Mouse (Mus musculus) ovary, postnatal 14 days (tissue): ENCODE data around the gene Atp5d.

ENCODE experiments used
- DNase-seq: peaks from one replicate; pipeline ENCODE4 v3.0.0; 2022; ENCODE audit warnings: low spot score

The Atp5d gene

DNA sequence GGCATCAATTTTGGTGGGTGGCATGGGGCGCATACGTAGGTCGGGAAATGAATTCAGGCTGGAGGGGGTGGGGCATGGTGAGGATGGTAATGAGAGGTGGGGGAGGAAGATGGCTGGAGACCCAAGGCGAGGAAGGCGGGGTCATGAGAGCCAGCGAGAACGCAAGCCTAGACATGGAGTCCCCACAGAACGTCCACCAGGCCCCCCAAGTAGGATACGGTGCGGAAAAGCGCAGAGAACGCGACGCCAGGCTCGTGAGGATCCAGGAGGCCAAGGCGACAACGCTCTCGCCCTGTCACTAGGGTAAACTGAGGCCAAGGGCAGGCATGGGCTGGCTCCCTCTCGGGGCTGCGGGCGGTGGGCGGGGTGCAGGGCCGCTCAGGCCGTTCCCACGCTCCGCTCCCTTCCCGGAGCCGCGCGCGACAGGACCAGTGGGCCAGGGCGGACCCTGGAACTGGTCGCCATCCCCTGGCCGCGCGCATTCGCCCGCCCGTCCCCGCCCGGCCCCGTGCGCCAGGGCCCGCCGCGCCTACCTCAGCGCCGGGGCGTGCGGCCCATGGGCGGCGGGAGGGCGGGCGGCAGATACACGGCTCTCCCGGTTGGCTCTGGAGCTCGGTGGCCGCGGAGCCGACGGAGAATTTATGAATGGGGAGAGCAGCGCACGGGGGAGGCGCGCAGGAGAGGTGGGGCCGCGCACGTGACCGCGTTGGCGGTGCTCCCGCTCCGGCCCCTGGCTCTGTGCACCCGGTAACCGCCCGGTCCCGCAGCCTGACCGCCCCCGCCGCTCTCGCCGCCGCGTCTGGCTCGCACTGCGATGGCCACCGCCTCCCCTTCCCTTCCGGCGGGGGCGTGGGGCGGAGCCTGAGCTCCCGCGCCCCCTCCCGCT lies at the start of gene Atp5d:
Atp5d (plus strand) TSS at position 80 of the 886 bp plus-strand sequence.
- DNase-seq = no peak

DNA sequence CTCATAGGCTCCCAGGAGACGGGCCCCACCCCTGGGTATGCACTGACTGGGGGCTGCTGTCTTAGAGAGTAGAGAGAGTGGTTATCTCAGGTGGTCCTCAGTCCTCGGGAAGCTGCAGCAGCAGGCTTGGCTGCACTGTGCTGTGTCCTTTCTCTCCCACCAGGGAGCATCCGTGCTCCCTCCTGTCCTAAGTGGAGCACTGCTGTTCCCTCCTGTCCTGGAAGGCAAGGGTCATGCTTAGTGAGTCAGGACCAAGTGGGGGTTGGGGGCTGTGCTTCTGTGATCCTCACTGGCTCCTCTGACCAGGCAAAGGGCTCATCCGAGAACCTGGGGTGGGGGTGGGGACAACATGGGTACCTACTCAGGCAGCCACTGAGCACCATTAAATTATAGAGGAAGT lies 49.3 kb upstream of the Atp5d start:
- no peak for DNase-seq

DNA sequence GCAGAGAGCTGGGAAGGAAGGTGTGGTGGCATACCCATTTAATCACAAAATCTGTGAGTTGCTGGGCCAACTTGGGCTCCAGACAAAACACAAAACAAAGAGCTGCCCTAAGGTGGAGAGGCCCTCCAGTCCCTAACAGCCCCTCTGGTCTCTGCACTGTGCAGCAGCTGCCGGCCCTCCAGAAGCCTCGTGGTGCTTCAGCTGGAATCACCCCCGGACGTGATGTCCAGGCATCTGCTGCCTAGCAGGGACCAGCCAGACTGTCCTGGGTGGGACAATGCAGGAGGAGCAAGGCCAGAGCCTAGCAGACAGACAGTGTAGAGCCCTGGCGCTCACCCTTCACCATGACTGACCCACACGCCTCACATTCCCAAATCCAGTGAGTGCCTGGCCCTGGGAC lies 46.9 kb upstream of the Atp5d start:
- DNase-seq = no peak

DNA sequence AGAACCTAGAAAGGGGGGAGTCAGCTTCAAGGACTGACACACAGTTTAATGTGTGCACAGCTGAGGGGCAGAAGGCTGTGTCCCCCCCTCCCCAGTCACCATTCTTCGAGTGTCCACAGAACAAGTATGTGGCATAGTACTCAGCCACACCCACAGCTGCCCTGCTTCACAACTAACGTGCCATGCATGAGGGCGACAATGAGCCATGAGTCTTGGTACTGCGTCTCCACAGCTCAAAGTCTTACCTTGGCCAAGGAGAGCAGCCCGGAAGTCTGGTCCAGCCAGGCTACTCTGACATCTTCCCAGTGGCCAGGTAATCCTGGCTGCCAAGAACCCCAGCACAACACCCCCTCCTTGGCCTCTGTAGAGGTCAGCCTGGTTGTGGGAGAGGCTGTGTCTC lies 45.7 kb upstream of the Atp5d start:
- no peak for DNase-seq

DNA sequence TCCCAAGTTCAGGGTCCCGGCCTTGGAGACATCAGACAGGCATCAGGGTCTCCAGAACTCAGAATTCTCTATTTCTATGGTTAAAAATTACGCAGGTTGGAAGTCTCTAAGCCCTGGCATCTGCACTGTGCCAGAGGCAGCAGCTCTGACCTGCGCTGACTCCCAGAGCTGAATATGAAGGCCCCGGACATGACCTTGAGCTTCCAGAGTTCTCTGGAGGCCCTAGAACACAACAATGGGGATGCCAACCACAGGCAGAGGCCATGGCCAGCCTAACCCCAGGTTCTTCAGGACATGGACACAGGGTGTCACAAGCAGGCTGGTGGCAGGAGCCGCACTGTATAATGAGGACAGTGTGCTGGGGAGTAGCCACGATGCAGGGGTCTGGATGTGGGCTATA lies 44.3 kb upstream of the Atp5d start:
- no peak for DNase-seq

DNA sequence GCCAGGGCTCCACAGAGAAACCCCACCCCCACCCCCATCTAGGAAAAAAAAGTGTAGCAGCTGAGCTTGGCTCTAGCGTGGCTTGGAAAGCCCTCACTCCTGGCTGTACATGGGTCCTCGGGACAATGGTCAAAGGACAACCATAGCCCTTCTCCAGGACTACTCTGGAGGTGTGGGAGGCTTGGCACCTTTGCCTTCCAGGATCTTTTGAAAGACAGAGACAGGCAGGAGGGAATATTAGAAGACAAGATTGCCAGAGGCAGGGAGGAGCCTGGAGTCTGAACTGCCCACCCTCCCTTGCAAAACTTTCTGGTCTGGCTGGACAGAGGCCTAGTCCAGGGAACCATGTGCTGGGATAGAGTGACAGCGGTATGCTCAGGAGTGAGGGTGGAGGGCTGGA lies 43.7 kb upstream of the Atp5d start:
- DNase-seq = no peak

DNA sequence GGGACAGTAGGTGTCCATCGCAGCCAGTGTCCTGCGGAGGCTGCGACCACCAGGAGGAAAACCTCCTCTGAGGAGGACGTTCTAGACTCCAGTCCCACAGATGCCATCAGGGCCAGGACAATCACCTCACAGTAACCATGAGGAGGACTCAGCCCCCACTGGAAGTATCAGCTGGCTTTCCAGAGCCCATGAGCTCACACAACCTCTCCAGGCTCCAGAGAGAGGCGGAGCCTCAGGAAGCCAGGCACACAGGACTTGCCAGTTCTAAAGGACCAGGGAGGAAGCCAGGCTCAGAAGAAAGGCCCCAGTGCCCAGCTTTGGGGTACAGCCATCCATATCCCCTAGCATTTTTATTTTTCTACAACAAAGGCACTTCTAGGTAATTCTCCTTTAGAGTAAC lies 42.9 kb upstream of the Atp5d start:
- DNase-seq = no peak

DNA sequence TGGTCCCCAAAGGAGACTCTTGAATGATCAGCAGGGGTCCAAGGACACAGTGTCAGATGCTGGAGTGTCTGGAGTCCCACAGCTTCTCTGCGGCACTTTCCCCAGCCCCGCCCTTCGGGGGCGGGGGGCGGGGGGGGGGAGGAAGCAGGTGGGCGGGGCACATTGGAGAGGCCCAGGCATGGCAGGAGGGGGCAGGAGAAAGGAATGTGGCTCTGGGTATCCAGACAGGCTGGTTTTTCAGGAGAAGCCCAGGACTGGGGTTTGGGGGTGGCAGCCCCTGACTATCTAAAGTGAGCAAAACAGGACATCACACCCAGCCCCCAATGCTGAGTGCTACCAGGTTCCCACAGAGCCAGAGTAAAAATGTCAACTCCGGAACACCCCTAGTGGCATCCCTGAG lies 41.2 kb upstream of the Atp5d start:
- DNase-seq = no peak

DNA sequence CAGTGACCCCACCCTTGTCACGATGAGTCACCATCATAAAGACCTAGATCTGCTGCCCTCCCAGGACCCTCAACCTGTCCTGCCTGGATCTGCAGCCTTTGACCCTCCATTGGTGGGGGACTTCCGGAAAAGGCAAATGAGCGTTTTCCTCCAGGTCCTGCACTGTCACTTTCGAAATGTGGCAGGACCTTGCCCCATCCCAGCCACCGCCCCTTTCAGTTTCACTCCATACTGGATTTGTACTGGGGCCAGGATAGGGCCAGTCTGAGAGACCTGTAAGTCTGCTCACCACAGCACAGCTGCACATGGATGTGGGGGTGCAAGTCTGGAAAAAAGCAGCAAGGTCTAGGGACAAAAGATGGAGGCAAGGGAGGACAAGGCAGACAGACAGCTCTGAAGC lies 39.8 kb upstream of the Atp5d start:
- no peak for DNase-seq

DNA sequence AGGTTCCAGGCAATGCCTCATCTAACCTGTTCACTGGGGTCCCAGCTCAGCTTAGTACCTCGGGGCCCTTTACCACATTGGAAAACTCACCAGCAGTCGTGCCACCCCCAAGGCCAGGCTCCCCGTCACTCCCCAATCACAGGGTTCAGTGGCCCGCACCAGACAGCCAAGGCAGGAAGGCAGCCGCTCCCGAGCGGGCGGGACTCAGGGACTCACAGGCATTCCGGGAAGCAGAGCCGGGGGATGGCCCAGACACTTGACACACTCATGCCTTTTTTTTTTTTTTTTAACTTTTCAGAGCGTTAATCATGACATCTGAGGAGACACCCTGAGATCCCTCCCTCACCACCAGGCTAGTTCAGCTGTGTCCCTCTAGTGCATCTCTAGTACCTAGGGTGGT lies 37.5 kb upstream of the Atp5d start:
- no peak for DNase-seq

DNA sequence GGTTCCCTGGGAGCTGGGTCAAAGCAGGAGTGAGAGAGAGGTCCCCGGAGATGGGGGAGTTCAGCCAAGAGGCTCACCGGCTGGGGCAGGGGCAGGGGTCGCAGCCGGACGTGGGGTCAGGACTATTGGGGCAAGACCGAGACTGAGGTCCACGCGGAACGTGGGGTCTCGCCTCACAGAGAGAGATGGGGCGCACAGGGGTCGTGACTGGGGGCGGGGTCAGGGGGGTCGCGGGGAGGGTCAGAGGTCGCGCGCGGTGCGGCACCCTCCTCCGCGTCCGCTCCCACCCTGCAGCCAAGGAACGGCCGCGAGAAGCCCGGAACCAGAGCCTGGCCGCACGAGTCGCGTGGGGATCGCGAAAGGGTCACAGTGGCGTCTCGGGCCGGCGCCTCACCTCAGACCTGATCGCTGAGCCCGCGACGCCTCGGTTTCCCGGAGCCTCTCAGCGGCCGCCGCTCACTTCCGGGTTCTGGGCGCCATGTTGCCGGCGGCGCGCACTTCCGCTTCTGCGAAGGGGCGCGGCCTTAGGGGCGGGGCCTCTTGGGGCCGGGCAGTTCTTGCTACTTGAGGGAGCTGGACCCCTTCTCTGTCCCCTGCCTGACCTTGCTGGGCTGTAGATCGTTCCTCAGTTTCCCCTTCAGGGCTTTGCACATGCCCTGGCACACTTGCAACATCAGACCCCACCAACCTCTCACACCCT lies 36.1 kb upstream of the Atp5d start:
- DNase-seq = peak; percentile 78

DNA sequence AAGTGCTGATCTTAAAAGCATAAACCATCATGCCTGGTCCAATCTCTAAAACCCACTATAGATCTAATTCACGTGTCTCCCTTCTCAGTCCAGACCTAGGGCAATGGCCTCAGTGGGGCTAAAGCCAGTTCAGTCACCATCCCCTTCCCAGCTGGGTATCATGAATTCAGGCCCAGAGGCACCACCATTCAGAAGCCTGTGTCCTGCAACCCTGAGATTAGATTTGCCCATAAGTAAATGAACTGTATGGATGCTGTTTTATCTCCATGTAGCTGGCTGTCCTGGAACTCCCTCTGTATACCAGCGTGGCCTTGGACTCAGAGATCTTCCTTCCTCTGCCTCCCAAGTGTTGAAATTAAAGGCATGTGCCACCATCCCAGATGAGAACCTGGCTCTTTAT lies 35.4 kb upstream of the Atp5d start:
- DNase-seq = no peak

DNA sequence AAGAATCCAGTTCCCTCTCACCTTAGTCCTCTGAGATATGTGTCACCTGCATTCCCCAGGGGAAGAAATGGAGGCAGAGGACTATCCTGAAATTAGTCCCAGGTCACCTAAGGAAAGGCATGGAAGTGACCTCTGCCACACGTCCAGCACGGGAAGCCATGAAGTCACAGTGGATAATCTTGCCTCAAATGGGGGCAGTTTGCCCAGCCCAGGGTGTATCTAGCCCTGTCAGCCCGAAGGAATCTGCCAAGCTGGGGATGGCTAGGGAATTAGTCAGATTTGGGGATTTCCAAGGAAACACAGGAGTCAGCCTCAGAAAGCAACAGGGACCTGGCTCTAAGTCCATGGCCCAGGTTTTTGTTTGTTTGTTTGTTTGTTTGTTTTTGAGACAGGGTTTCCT lies 34.3 kb upstream of the Atp5d start:
- no peak for DNase-seq

DNA sequence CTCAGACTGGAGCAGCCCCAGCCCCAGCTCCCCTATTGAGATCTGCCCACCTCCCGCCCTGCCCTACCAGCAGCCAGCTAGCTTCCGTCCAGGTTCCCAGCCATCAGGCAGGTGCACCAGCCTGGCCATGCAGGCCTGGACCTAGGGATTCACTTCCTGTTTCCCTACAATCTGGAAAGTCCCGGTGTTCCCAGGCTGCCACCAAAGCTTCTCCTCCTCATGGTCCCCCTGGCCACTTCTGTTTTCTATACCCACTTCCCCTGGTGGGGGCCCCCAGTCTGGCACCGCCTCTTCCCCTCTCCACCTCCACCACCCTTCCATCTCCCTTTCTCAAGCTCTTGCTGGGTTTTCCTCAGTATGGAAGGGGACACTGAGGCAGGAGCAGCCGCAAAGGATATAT lies 33.0 kb upstream of the Atp5d start, which contains the start of gene Sbno2:
Sbno2 (minus strand) TSS at position 112 of the 400 bp plus-strand sequence.
- no peak for DNase-seq

DNA sequence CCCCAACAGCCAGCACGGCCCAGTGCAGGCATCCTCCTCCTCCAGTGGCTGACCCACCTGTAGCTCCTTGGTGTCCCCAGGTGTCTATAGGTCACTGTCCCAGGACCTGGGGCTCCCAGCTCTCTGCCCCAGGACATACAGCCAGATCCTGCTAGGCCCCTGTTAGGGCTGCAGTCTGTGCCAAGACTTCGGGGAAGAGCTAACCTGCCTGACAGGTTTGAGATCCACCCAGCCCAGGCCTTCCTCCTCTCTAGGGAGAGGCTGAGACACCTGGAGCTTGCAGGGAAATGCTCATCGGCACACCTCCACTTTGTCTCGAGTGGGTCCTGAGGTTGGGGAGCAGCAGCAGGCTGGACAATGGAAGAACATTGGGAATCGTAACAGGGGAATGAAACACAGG lies 32.5 kb upstream of the Atp5d start:
- DNase-seq = no peak

DNA sequence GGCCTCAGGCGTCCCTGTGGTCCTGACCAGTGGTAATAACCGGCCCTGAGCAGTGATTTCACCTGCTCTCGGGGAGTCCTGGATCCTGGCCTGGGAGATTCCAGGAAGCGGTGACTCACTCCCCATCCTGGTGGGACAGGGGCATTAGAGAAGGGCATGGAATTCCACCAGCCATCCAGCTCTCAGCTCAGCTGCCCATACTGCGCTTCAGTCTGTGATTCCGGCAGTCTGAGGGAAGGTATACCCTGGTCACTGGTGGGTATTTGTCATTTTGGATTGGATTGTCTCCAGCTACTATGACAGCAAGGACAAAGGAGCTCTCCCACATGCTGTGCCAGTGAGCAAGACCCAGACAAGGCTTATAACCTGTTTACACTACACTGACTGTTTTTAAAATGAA lies 30.8 kb upstream of the Atp5d start:
- no peak for DNase-seq

DNA sequence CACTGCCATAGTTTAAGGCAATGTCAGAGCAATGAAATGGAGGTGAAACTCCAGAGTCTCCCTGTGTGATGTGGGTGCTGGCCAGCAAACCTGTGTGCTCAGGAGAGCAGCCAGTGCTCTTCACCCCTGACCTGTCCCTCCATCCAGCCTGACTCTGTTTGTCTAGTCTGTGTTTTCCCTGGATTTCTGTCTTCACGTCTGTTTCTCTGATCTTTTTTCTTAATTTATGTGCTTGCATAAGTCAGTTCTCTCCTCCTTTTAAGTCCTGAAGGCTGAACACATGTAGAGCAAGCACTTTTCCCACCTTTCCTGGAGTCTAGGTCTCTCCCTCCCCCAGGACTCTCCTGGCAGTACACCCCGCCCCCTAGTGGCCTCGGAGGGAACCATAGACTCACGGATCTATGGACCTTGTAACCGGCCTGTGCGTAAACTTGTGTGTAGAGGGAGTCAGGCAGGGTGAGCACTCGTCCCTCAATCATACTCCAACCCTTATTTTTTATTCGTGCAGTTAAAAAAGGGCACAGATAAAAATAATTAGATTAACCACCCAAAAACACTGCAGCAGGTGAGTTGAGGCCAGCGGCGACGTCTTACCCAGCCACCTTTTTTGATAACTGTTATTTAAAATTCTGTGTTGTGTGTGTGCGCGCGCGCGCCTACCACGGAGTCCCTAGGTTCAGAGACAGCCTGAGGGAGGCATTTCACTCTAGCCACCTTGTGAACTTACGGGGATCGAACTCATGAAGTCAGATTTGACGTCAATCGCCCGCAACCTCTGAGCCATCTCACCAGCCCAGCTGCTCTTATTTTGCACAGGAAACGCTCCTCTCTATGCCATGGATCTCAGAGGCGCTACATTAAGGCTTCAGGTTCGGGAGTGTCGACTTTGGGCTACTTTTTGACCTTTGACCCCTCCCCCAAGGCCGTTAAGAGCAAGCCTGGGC lies 23.8 kb upstream of the Atp5d start:
- peak; percentile 90 for DNase-seq

DNA sequence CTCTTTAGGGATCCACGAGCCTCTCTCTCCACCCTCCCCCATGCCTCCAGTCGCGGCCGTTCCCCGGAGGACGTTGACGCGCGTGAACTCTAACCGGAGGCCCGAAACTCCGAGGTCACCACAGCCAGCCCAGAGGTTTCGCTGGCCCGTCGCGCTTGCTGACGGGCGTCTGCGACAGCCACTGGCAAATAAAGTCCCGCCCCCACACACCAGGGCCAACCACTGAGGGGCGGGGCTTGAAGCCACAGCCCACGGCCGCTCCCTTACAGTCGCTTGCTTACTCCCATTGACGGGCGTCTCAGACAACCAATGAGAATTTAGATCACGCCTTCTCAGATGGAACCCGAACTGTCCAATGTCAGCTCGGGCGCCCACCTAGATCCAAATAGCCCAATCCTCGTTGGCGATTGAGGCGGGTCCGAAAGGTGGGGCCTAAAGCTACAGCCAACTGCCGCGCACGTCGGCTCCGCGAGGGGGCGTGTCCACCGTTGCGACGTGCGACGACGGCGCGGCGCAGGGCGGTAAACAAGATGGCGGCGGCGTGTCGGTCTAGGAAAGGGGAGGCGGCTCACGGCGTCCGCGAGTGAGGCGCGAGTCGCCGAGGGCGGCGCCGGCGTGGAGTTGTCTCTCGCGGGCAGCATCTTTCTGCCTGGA lies 23.0 kb upstream of the Atp5d start, which contains the start of gene Stk11:
Stk11 (plus strand) TSS at position 514 of the 654 bp plus-strand sequence.
- DNase-seq = peak; percentile 97

DNA sequence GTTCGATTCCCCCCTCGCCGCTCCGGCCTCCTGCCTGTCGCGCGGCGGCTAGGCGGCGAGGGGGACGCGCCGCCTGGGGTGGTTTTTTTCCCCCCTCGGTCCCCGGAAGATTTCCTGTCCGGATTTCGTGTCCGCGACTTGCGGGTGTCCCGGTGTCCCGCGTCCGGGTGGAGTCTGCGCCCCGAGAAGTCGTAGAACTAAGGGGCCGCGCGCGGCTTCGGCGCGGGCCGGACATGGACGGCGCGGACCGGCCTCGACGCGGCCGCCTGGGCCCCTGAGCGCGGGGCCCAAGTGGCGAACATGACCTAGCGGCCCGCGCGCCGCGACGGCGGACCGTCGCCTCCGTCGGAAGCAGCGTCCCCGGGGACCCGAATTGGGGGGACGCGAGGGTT lies 22.5 kb upstream of the Atp5d start:
- DNase-seq = no peak

DNA sequence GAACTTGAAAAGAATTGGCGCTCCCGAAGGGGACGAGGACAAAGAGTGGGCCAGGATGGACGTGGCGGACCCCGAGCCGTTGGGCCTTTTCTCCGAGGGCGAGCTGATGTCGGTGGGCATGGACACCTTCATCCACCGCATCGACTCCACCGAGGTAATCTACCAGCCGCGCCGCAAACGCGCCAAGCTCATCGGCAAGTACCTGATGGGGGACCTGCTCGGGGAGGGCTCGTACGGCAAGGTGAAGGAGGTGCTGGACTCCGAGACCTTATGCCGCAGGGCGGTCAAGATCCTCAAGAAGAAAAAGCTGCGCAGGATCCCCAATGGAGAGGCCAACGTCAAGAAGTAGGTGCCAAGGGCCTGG lies 21.9 kb upstream of the Atp5d start:
- no peak for DNase-seq

DNA sequence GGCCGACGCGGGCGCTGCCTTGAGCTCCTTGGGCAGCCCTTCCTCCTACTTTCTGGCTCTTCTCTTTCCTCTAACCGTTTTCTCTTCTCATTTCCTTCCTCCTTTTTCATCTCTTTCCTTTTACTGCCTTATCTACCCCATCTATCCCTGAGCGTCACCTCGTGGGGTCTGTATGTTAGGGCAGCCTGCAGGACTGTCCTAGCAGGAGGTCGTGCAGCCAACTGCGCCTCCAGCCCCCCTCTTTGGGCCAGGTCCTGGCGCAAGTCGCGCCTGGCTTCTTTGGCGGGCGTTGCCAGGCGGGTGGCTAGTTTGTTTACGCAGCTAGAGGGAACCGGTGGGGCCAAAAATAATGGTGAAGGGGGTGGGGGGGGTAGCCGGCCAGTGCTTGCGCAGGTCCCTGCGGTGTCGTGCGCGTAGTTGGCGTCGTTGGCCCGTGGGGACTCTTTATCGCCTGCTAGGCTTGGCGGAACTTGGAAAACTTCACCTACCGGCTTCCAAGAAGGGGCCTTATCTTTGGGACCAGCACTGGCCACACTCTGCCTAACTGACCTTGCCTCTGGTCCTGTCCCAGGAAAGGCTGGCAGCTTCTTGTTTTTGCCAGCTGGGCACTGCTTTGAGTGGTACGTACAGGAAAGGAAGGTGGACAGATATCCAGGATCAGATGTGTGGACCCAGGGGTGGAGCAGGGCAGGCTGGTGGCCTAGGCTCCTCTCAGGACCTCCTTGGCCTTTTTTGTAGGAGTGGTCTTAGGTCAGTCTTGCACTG lies 21.3 kb upstream of the Atp5d start:
- DNase-seq = no peak
